In the genomic region with DNA sequence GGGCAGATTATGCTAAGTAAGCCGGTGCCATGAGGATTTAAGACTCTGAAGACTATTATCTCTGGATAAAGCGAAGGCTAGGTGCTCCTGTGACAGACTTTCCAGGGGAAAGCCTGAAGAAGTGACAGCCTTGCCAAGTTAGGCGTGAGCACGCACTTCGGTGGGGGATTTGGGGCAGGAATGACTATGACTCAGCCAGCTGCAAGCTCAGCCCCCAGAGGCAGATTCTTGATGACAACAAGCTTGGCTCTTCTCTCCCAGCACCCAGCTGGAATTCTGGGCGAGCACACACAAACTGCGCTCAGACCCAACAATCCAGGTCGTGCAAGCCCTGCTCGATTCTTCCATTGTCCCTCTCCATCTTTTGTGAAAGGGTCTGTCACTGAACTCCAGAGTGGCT, we compare ENCODE assay signal across 9 mouse cellular contexts.
DNase-seq lines count a peak whose midpoint lies in the region.
"Had no signal": no experiment of that assay in that cellular context is flagged by ENCODE, and none has a peak within 500 bp of the region (broad histone marks: within the 10 kb centered on the region; RNA-seq: fewer than 3 reads in every experiment).

No protein-coding gene starts in this region.

- intact Hi-C loops in left cerebral cortex, postnatal 4 days (cut with DNase I) = no loop called here
- intact Hi-C loops in heart, postnatal 36 days (cut with DNase I) = no loop called here

- peak; percentile 8 to 15 for DNase-seq in left cerebral cortex, adult 18-20 months (ENCODE audit: low spot score in 2 of 2)
- DNase-seq in left cerebral cortex, postnatal 4 days = no peak
- peak; percentile 39 to 51 for DNase-seq in frontal cortex, postnatal 36 days (ENCODE audit: low spot score in 2 of 2)
- peak; percentile 28 to 43 for DNase-seq in heart, postnatal 36 days
- peak; percentile 26 for DNase-seq in lung, postnatal 36 days
- no peak for DNase-seq in kidney, postnatal 4 days
- DNase-seq in adrenal gland, postnatal 25 days = no peak
- no peak for DNase-seq in cerebellum, adult 9-11 months
- DNase-seq: thymus, adult 18-20 months had no signal

Comparison
In these comparisons a context has a peak if more than half of its experiments do, and no peak if none do; other contexts are left out.
1. DNase-seq: peak in left cerebral cortex, adult 18-20 months (2 of 2), frontal cortex, postnatal 36 days (2 of 2), heart, postnatal 36 days (2 of 2) and lung, postnatal 36 days (single experiment); none in left cerebral cortex, postnatal 4 days (single experiment), kidney, postnatal 4 days (0 of 2), adrenal gland, postnatal 25 days (single experiment) and cerebellum, adult 9-11 months (single experiment).